Mouse (Mus musculus) naive thymus-derived CD4-positive, alpha-beta T cell, adult 5 months (primary cell): Measurements from ENCODE around the gene Zdhhc14. TPM values are rescaled to one million over a fixed set of nuclear protein-coding genes. Genes with fewer than 3 reads are reported as not detected.

ENCODE experiments used
- polyA plus RNA-seq: library from polyadenylated mRNA; unstranded; fragments of 100-300 nt; shearing (Covaris generic); gene quantifications from one replicate; pipeline ENCODE4 v1.2.1, GENCODE M21; 2017

The Zdhhc14 gene
- polyA plus RNA-seq, result 2.9 TPM

DNA sequence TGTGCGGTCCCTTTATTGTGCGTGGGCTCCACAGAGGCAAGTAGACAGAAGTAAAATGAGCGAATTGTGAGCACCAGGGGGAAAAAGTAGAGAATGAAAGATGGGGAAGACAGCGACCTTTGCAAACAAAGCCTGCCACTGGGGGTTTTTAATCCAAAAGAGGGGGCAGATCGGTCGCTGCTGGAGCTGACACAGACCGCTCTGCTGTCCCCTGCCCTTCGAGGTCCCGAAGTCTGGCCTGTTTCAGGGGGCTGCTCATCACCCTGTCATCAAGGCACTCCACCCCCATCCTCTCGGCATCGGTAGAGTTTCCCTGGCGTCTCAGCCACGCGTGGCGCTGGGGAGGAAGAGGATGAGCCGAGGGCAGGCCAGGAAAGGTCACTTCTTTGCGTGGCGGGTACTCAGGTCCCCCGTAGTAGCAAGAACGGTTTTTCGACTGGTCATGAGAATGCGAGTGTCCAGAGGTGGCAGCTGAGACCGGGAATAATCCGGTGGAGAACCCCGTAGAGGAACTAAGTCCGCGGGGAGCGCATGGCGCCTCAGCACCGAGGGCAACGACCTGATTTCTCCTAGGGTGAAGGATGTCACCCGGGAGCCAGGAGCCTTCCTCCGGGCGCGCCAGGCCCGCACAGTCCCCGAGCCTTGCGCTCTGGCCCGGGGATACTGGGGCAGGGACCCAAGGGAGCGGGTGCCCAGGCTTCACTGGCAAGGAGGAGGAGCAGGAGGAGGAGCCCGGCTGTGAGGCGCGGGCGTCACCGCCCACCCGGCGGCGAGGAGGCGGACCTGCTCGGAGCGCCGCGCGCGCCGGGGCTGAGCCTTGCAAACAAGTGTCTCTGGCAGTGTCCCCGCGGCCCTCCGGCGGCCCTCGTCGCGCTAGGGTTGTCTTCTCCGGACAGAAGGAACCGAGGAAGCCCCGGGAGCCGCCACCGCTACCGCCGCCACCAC lies at the start of gene Zdhhc14:
Gene Zdhhc14 (plus strand): TSS at position 757 of the 945 bp plus-strand sequence.

Other genes with a start within 250 kb of the Zdhhc14 start
- not detected for gene Ldhal6b, start 73.8 kb upstream of the Zdhhc14 start, polyA plus RNA-seq
- gene Tmem242, start 52.3 kb upstream of the Zdhhc14 start, polyA plus RNA-seq, result 16.2 TPM